ENCODE assay signal across 8 mouse cellular contexts in genomic region chr1:132306160-132306559, GRCm38 (mm10). TPM values are rescaled to one million over a fixed set of nuclear protein-coding genes. Genes with fewer than 3 reads are reported as not detected.
DNase-seq lines count a peak whose midpoint lies in the region; ATAC-seq and TF ChIP-seq lines count a peak whose summit lies in the region.
"Had no signal": no experiment of that assay in that cellular context is flagged by ENCODE, and none has a peak within 500 bp of the region (broad histone marks: within the 10 kb centered on the region; RNA-seq: fewer than 3 reads in every experiment).

No protein-coding gene starts in this region.

- intact Hi-C loops in left cerebral cortex, postnatal 4 days (cut with DNase I), result no loop called here

- no peak overlapping the region for H3K4me2 ChIP-seq in intestine, embryonic 14.5 days (ENCODE audit: low read length)
- H3K4me2 ChIP-seq in intestine, embryonic 16.5 days (ENCODE audit: low read depth, low read length), result no peak overlapping the region
- H3K4me2 ChIP-seq: limb, embryonic 15.5 days had no signal

- H3K27ac ChIP-seq in intestine, embryonic 14.5 days (ENCODE audit: low read depth), result no peak overlapping the region
- no peak overlapping the region for H3K27ac ChIP-seq in intestine, embryonic 16.5 days (ENCODE audit: low read length)
- H3K27ac ChIP-seq in ES-Bruce4 (ENCODE audit: insufficient read depth, low read length), result no peak overlapping the region
- no peak overlapping the region for H3K27ac ChIP-seq in small intestine, adult 2 months (ENCODE audit: insufficient read depth, low read depth, low read length)
- H3K27ac ChIP-seq: limb, embryonic 15.5 days had no signal

- H3K4me1 ChIP-seq in intestine, embryonic 14.5 days (replicated peaks; ENCODE audit: control insufficient read depth, insufficient read depth, low read length), result 0 out of 2 replicates have a peak, but pooled peaks cover 3% of the 10 kb centered on the region
- H3K4me1 ChIP-seq in intestine, embryonic 16.5 days (ENCODE audit: control insufficient read depth, insufficient read depth, low read length), result no peaks in the 10 kb centered on the region
- peaks cover 3% of the 10 kb centered on the region for H3K4me1 ChIP-seq in ES-Bruce4 (ENCODE audit: control insufficient read depth, insufficient read depth, low read length)
- H3K4me1 ChIP-seq in small intestine, adult 2 months (ENCODE audit: control insufficient read depth, insufficient read depth, insufficient read length, low read length), result no peaks in the 10 kb centered on the region

- TF ChIP-seq EP300 in ES-Bruce4 (IDR thresholded peaks at IDR 0.05; ENCODE audit: insufficient read depth, low read depth, low read length), result no peak

- TF ChIP-seq POLR2A in ES-Bruce4 (IDR thresholded peaks at IDR 0.05; ENCODE audit: insufficient read depth, low read length), result no peak
- no peak for TF ChIP-seq POLR2A in small intestine, adult 2 months (IDR thresholded peaks at IDR 0.05; ENCODE audit: low read depth, low read length)

- no peaks in the 10 kb centered on the region for H3K36me3 ChIP-seq in intestine, embryonic 14.5 days (ENCODE audit: control insufficient read depth, insufficient read depth, low read length)
- no peaks in the 10 kb centered on the region for H3K36me3 ChIP-seq in intestine, embryonic 16.5 days (ENCODE audit: control insufficient read depth, insufficient read depth, low read length)
- no peaks in the 10 kb centered on the region for H3K36me3 ChIP-seq in ES-Bruce4 (ENCODE audit: control insufficient read depth, insufficient read depth, low read length, poor library complexity, severe bottlenecking)
- no peaks in the 10 kb centered on the region for H3K36me3 ChIP-seq in small intestine, adult 2 months (ENCODE audit: control insufficient read depth, insufficient read depth, low read length)
- H3K36me3 ChIP-seq: limb, embryonic 15.5 days had no signal

- H3K27me3 ChIP-seq in intestine, embryonic 14.5 days (replicated peaks; ENCODE audit: control insufficient read depth, insufficient read depth, low read length), result 0 out of 2 replicates have a peak, but pooled peaks cover 3% of the 10 kb centered on the region
- peaks cover 3% of the 10 kb centered on the region; the same call in 1 of the 2 replicates for H3K27me3 ChIP-seq in intestine, embryonic 16.5 days (replicated peaks; ENCODE audit: control insufficient read depth, insufficient read depth, low read length)
- H3K27me3 ChIP-seq in ES-Bruce4 (ENCODE audit: control insufficient read depth, insufficient read depth, low read length, poor library complexity, severe bottlenecking), result no peaks in the 10 kb centered on the region
- no peaks in the 10 kb centered on the region for H3K27me3 ChIP-seq in small intestine, adult 2 months (ENCODE audit: control insufficient read depth, insufficient read depth, low read length)

- DNase-seq in intestine, embryonic 14.5 days (ENCODE audit: low spot score), result no peak
- peak; percentile 81 for DNase-seq in B cell, adult 2 months
- DNase-seq in cerebellum, postnatal 36 days, result peak; percentile 68 to 72
- peak; percentile 56 for DNase-seq in left cerebral cortex, postnatal 4 days

- ATAC-seq in intestine, embryonic 14.5 days (replicated peaks; ENCODE audit: low FRiP score, low TSS enrichment, low read depth), result 0 out of 2 replicates have a peak, but pooled peaks have one; percentile 11
- ATAC-seq in intestine, embryonic 16.5 days, result no peak

- WGBS in intestine, embryonic 14.5 days, result 29% methylated on average over 4 of the region's 4 CpGs
- 34% methylated on average over 4 of the region's 4 CpGs for WGBS in intestine, embryonic 16.5 days
- WGBS in small intestine, adult 2 months, result 30% methylated on average over 4 of the region's 4 CpGs

- H3K9me3 ChIP-seq in intestine, embryonic 14.5 days (ENCODE audit: control insufficient read depth, low read length), result no peaks in the 10 kb centered on the region
- H3K9me3 ChIP-seq in intestine, embryonic 16.5 days (ENCODE audit: control insufficient read depth, low read length), result no peaks in the 10 kb centered on the region
- H3K9me3 ChIP-seq in ES-Bruce4 (replicated peaks; ENCODE audit: control insufficient read depth, insufficient read depth, low read length, poor library complexity, severe bottlenecking), result no peaks in the 10 kb centered on the region
- H3K9me3 ChIP-seq: limb, embryonic 15.5 days had no signal

- TF ChIP-seq CTCF in ES-Bruce4 (IDR thresholded peaks at IDR 0.05; ENCODE audit: low read depth, low read length), result peak; percentile 85
- peak; percentile 67; the same call in 1 of the 2 replicates for TF ChIP-seq CTCF in small intestine, adult 2 months (IDR thresholded peaks at IDR 0.05; ENCODE audit: extremely low read depth, insufficient read length, insufficient replicate concordance, low read depth, low read length)

- H3K9ac ChIP-seq in intestine, embryonic 14.5 days (ENCODE audit: low read length), result no peak overlapping the region
- H3K9ac ChIP-seq in intestine, embryonic 16.5 days (ENCODE audit: low read depth, low read length), result no peak overlapping the region
- H3K9ac ChIP-seq in ES-Bruce4 (ENCODE audit: low read depth, poor library complexity, severe bottlenecking), result no peak overlapping the region
- H3K9ac ChIP-seq: limb, embryonic 15.5 days had no signal

- no peak overlapping the region for H3K4me3 ChIP-seq in intestine, embryonic 14.5 days (ENCODE audit: low read depth, low read length)
- no peak overlapping the region for H3K4me3 ChIP-seq in intestine, embryonic 16.5 days (ENCODE audit: low read length)
- no peak overlapping the region for H3K4me3 ChIP-seq in ES-Bruce4 (ENCODE audit: low read depth, low read length)
- H3K4me3 ChIP-seq in small intestine, adult 2 months (ENCODE audit: low read depth, low read length), result no peak overlapping the region
- H3K4me3 ChIP-seq: limb, embryonic 15.5 days had no signal

RNA-seq across cellular contexts. Expression of gene Klhdc8a, which starts 7.7 kb away (rescaled TPM):
- polyA plus RNA-seq in intestine, embryonic 14.5 days (2014; fragmentation: Nextera tagmentation; extraction: Ambion mirVana), result 0.19 and 0.22 TPM in 2 replicates
- polyA plus RNA-seq in intestine, embryonic 16.5 days (2015; fragmentation: Nextera tagmentation; extraction: Ambion mirVana), result 0.09 and 0.33 TPM in 2 replicates
- polyA plus RNA-seq in ES-Bruce4 (2011; ENCODE audit: insufficient read depth, insufficient read length, low read depth, missing spikeins), result 0.60 and 0.72 TPM in 2 replicates
- total RNA-seq in left cerebral cortex, postnatal 4 days (2021), result 10 to 100 TPM in 1 of 2 experiments, 1 to 10 TPM in 1; 9.1 to 10.7 TPM
- 0.75 and 1.5 TPM in 2 replicates for polyA plus RNA-seq in small intestine, adult 2 months (2012; rRNA removed)

RNA-seq across cellular contexts. Expression of gene Nuak2, which starts 9.8 kb away (rescaled TPM):
- 2.1 and 4.4 TPM in 2 replicates for polyA plus RNA-seq in intestine, embryonic 14.5 days (2014; fragmentation: Nextera tagmentation; extraction: Ambion mirVana)
- polyA plus RNA-seq in intestine, embryonic 16.5 days (2015; fragmentation: Nextera tagmentation; extraction: Ambion mirVana), result 4.6 and 5.6 TPM in 2 replicates
- 20.0 and 21.7 TPM in 2 replicates for polyA plus RNA-seq in ES-Bruce4 (2011; ENCODE audit: insufficient read depth, insufficient read length, low read depth, missing spikeins)
- 1 to 10 TPM; 2.6 to 3.2 TPM for total RNA-seq in left cerebral cortex, postnatal 4 days (2021)
- 24.3 and 99.9 TPM in 2 replicates for polyA plus RNA-seq in small intestine, adult 2 months (2012; rRNA removed)
